In the genomic region with DNA sequence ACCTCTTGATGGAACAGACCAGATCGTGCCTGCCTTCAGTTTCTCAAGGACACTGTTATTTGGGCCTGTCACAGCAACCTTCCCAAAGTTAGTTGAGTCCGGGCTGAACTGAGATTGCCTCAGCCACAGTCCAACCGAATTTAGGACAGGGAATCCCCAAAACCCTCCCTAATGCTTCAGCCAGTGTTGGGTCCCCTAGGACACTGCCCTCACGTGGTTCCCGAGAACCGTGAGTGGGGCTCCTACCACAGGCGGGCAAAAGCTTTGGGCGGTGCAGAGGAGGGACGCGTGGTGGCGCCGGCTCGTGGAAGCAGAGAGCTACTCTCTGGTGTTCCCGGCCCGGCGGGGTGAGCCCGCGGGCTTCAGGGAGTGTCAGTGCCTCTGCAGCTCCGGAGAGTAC, we compare ENCODE assay signal across 9 mouse cellular contexts. TPM values are rescaled to one million over a fixed set of nuclear protein-coding genes. Genes with fewer than 3 reads are reported as not detected.
A peak's percentile ranks its signal among the peaks of the same experiment; 100 is the strongest.
DNase-seq lines count a peak whose midpoint lies in the region; ATAC-seq and TF ChIP-seq lines count a peak whose summit lies in the region.
"Had no signal": no experiment of that assay in that cellular context is flagged by ENCODE, and none has a peak within 500 bp of the region (broad histone marks: within the 10 kb centered on the region; RNA-seq: fewer than 3 reads in every experiment).

No protein-coding gene starts in this region.

- H3K4me2 ChIP-seq in forebrain, embryonic 13.5 days, result peak overlapping the region; percentile 95
- H3K4me2 ChIP-seq in heart, embryonic 14.5 days (ENCODE audit: low read length), result peak overlapping the region; percentile 99
- peak overlapping the region; percentile 100 for H3K4me2 ChIP-seq in kidney, embryonic 15.5 days

- peaks cover 19% of the 10 kb centered on the region for H3K4me1 ChIP-seq in forebrain, embryonic 13.5 days
- H3K4me1 ChIP-seq in heart, embryonic 14.5 days (ENCODE audit: control insufficient read depth in 2 of 2, insufficient read depth in 2 of 2, low read length in 2 of 2), result peaks cover 4 to 7% of the 10 kb centered on the region in 2 experiments; a peak in 3 of 4 replicates
- peaks cover 20% of the 10 kb centered on the region for H3K4me1 ChIP-seq in kidney, embryonic 15.5 days
- no peaks in the 10 kb centered on the region for H3K4me1 ChIP-seq in lung, adult 2 months (ENCODE audit: control insufficient read depth, insufficient read depth, low read length)

- H3K4me3 ChIP-seq in forebrain, embryonic 13.5 days, result peak overlapping the region; percentile 65
- peak overlapping the region; percentile 75 to 86 for H3K4me3 ChIP-seq in heart, embryonic 14.5 days (ENCODE audit: control insufficient read depth in 1 of 2, insufficient read depth in 1 of 2, low read depth in 1 of 2, low read length in 2 of 2)
- H3K4me3 ChIP-seq in kidney, embryonic 15.5 days (replicated peaks), result peak overlapping the region; percentile 63
- peak overlapping the region; percentile 28 for H3K4me3 ChIP-seq in lung, adult 2 months (replicated peaks; ENCODE audit: extremely low read depth, low read depth, low read length)

- H3K9me3 ChIP-seq in forebrain, embryonic 13.5 days (replicated peaks), result no peaks in the 10 kb centered on the region
- H3K9me3 ChIP-seq in heart, embryonic 14.5 days (ENCODE audit: control insufficient read depth, low read length), result no peaks in the 10 kb centered on the region
- H3K9me3 ChIP-seq in kidney, embryonic 15.5 days (replicated peaks), result no peaks in the 10 kb centered on the region

- ATAC-seq in forebrain, embryonic 13.5 days, result peak; percentile 69
- peak; percentile 83 for ATAC-seq in heart, embryonic 14.5 days (ENCODE audit: insufficient number of reproducible peaks, insufficient read depth, low FRiP score, low read depth)
- ATAC-seq in kidney, embryonic 15.5 days (replicated peaks; ENCODE audit: low FRiP score), result peak; percentile 82
- ATAC-seq in megakaryocyte, adult 5-6 weeks (ENCODE audit: poor library complexity, severe bottlenecking), result no peak

- WGBS in forebrain, embryonic 13.5 days, result 3% methylated on average over 19 of the region's 19 CpGs
- under 1% methylated on average over 19 of the region's 19 CpGs for WGBS in heart, embryonic 14.5 days
- WGBS in kidney, embryonic 15.5 days, result 1% methylated on average over 19 of the region's 19 CpGs
- 4% methylated on average over 19 of the region's 19 CpGs for WGBS in lung, adult 2 months

- H3K9ac ChIP-seq in forebrain, embryonic 13.5 days, result 0 out of 2 replicates have a peak overlapping the region, but pooled peaks have one; percentile 16
- peak overlapping the region; percentile 79; the same call in 1 of the 2 replicates for H3K9ac ChIP-seq in heart, embryonic 14.5 days (ENCODE audit: low read length)
- no peak overlapping the region for H3K9ac ChIP-seq in kidney, embryonic 15.5 days

- H3K36me3 ChIP-seq in forebrain, embryonic 13.5 days (ENCODE audit: poor library complexity, severe bottlenecking), result no peaks in the 10 kb centered on the region
- H3K36me3 ChIP-seq in heart, embryonic 14.5 days (ENCODE audit: control insufficient read depth, insufficient read depth, low read length), result no peaks in the 10 kb centered on the region
- H3K36me3 ChIP-seq in kidney, embryonic 15.5 days, result no peaks in the 10 kb centered on the region

- DNase-seq in ES-CJ7 (ENCODE audit: low read depth, low spot score), result peak; percentile 62
- peak; percentile 89 for DNase-seq in cerebellum, adult 11-12 months
- DNase-seq in lung, adult 2 months, result peak; percentile 37
- peak; percentile 60 for DNase-seq in ovary, postnatal 36 days (ENCODE audit: low spot score)

- H3K27ac ChIP-seq in forebrain, embryonic 13.5 days, result no peak overlapping the region
- no peak overlapping the region for H3K27ac ChIP-seq in heart, embryonic 14.5 days (replicated peaks in 1 of 2; ENCODE audit: control insufficient read depth in 1 of 2, insufficient read depth in 1 of 2, low read depth in 2 of 2, low read length in 2 of 2)
- no peak overlapping the region for H3K27ac ChIP-seq in kidney, embryonic 15.5 days

- no peak for TF ChIP-seq POLR2A in lung, adult 2 months (IDR thresholded peaks at IDR 0.05; ENCODE audit: borderline replicate concordance, extremely low read depth, low read depth, low read length)

- TF ChIP-seq CTCF in lung, adult 2 months (IDR thresholded peaks at IDR 0.05; ENCODE audit: insufficient read depth, low read length), result peak; percentile 16; the same call in 1 of the 2 replicates

- H3K27me3 ChIP-seq in forebrain, embryonic 13.5 days, result peaks cover 23% of the 10 kb centered on the region
- no peaks in the 10 kb centered on the region for H3K27me3 ChIP-seq in heart, embryonic 14.5 days (ENCODE audit: control insufficient read depth, insufficient read depth, low read length)
- peaks cover 31% of the 10 kb centered on the region for H3K27me3 ChIP-seq in kidney, embryonic 15.5 days

RNA-seq across cellular contexts. Expression of gene Tll1, which starts 1.9 kb away (rescaled TPM):
- polyA plus RNA-seq in forebrain, embryonic 13.5 days (2015; fragmentation: Nextera tagmentation; extraction: Ambion mirVana), result 1.2 and 1.6 TPM in 2 replicates
- polyA plus RNA-seq in heart, embryonic 14.5 days (2014; fragmentation: Nextera tagmentation; extraction: Ambion mirVana), result 1.6 and 2.1 TPM in 2 replicates
- polyA plus RNA-seq in kidney, embryonic 15.5 days (2015; fragmentation: Nextera tagmentation; extraction: Ambion mirVana), result 0.60 and 0.77 TPM in 2 replicates
- 0.84 and 1.6 TPM in 2 replicates for polyA plus RNA-seq in lung, adult 2 months (2012; rRNA removed)
- total RNA-seq in megakaryocyte, adult 5-6 weeks (2015), result not detected in 2 replicates
- total RNA-seq in megakaryocyte, adult 5-6 weeks (2017), result not detected in 2 replicates
- total RNA-seq: MEL had no signal

Comparison
In these comparisons a context has a peak if more than half of its experiments do, and no peak if none do; other contexts are left out.
1. DNase-seq: peak in every context shown above with its lines; median percentile 89 in cerebellum, adult 11-12 months; 62 in ES-CJ7; 60 in ovary, postnatal 36 days; 37 in lung, adult 2 months.
2. H3K4me3 ChIP-seq: peak in every context shown above with its lines; median percentile 80 in heart, embryonic 14.5 days; 65 in forebrain, embryonic 13.5 days; 63 in kidney, embryonic 15.5 days; 28 in lung, adult 2 months.